Mouse (Mus musculus) heart, embryonic 14.5 days (tissue): ENCODE measurements around the gene Mrpl37. TPM values are rescaled to one million over a fixed set of nuclear protein-coding genes. Genes with fewer than 3 reads are reported as not detected.

Experiments
- ATAC-seq: fragments of 200-750 bp; cut with Nextera tagmentation; 2 replicates; pipeline ENCODE4 v1.8.0; 2017; ENCODE audit warnings: low read depth, moderate TSS enrichment; ENCODE audit not compliant: insufficient number of reproducible peaks, insufficient read depth, low FRiP score
- H3K27ac ChIP-seq, 2 experiments: fragments of 200-500 bp in 1 of 2; fragments of 300-500 bp in 1 of 2; sonication (generic) in 1 of 2; replicated peaks in 1 of 2; 2 replicates each; pipeline ENCODE4 v1.5.1; 2012 to 2014; ENCODE audit warnings: low read depth in 2 of 2, low read length in 2 of 2, control low read depth in 1 of 2, mild to moderate bottlenecking in 1 of 2, mixed read lengths in 1 of 2; ENCODE audit not compliant: control insufficient read depth in 1 of 2, insufficient read depth in 1 of 2
- H3K27me3 ChIP-seq: fragments of 300-500 bp; sonication (generic); 2 replicates; pipeline ENCODE4 v1.6.1; 2014; ENCODE audit warnings: mild to moderate bottlenecking, low read length, control low read depth; ENCODE audit not compliant: control insufficient read depth, insufficient read depth
- H3K36me3 ChIP-seq: fragments of 300-500 bp; sonication (generic); 2 replicates; pipeline ENCODE4 v1.6.1; 2014; ENCODE audit warnings: mild to moderate bottlenecking, control low read depth, low read length, mixed read lengths; ENCODE audit not compliant: control insufficient read depth, insufficient read depth
- H3K4me1 ChIP-seq, 2 experiments: fragments of 200-500 bp in 1 of 2; fragments of 300-500 bp in 1 of 2; sonication (generic) in 1 of 2; 2 replicates each; pipeline ENCODE4 v1.6.1; 2012 to 2014; ENCODE audit warnings: low read length in 2 of 2, control low read depth in 1 of 2, mixed read lengths in 1 of 2; ENCODE audit not compliant: control insufficient read depth in 2 of 2, insufficient read depth in 2 of 2
- H3K4me2 ChIP-seq: fragments of 300-500 bp; sonication (generic); 2 replicates; pipeline ENCODE4 v1.6.1; 2014; ENCODE audit warnings: mild to moderate bottlenecking, low read length
- H3K4me3 ChIP-seq, 2 experiments: fragments of 200-500 bp in 1 of 2; fragments of 300-500 bp in 1 of 2; sonication (generic) in 1 of 2; 2 replicates each; pipeline ENCODE4 v1.5.1; 2012 to 2014; ENCODE audit warnings: low read length in 2 of 2, mild to moderate bottlenecking in 2 of 2, control low read depth in 1 of 2, low read depth in 1 of 2, moderate library complexity in 1 of 2; ENCODE audit not compliant: control insufficient read depth in 1 of 2, insufficient read depth in 1 of 2
- H3K9ac ChIP-seq: fragments of 300-500 bp; sonication (generic); 2 replicates; pipeline ENCODE4 v1.6.1; 2014; ENCODE audit warnings: mild to moderate bottlenecking, low read length
- H3K9me3 ChIP-seq: fragments of 300-500 bp; sonication (generic); 2 replicates; pipeline ENCODE4 v1.6.1; 2016; ENCODE audit warnings: low read length, control low read depth; ENCODE audit not compliant: control insufficient read depth
- WGBS: fragments of 180-500 bp; shearing (Covaris S2); extraction: QIAGEN DNeasy Blood & Tissue Kit; methylation state at CpG from one replicate; pipeline ENCODE4 v1.1.7; 2014; 5-methylcytosine and 5-hydroxymethylcytosine counted together
- polyA plus RNA-seq: library from polyadenylated mRNA; unstranded; fragments of >200 nt; fragmentation: Nextera tagmentation; extraction: Ambion mirVana; gene quantifications from 2 replicates; pipeline ENCODE4 v1.2.1, GENCODE M21; 2014

The Mrpl37 gene
- polyA plus RNA-seq, 1 experiment from 2014 or later = 103 TPM

DNA sequence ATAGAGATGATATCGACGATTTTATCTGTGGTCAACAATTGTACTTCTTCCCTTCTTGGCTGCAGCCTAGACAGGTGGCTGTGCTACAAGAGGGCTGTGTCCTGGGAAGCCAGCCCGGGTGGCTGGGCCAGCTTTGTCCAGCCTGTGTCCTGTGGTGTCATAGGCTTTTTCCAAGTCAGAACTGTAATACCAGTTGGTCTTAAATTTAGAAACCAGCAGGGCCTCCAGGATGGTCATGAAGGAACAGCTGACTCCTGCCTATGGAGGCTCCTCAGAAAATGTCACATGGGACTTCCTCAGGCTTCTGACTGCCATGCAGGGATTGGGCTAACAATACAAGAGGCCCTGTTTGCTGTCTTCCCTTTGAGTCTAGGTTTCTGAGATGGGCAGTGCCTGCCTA lies 54.1 kb downstream of the Mrpl37 start:
- peaks cover 22 to 55% of the 10 kb centered on the region in 2 experiments for H3K4me1 ChIP-seq
- H3K27ac ChIP-seq = no peak overlapping the region
- 71% methylated on average over 3 of the region's 3 CpGs for WGBS
- ATAC-seq = no peak
- H3K9me3 ChIP-seq = no peaks in the 10 kb centered on the region
- H3K9ac ChIP-seq = no peak overlapping the region
- H3K4me2 ChIP-seq = no peak overlapping the region
- peaks cover 21% of the 10 kb centered on the region for H3K36me3 ChIP-seq
- no peak overlapping the region for H3K4me3 ChIP-seq
- no peaks in the 10 kb centered on the region for H3K27me3 ChIP-seq

DNA sequence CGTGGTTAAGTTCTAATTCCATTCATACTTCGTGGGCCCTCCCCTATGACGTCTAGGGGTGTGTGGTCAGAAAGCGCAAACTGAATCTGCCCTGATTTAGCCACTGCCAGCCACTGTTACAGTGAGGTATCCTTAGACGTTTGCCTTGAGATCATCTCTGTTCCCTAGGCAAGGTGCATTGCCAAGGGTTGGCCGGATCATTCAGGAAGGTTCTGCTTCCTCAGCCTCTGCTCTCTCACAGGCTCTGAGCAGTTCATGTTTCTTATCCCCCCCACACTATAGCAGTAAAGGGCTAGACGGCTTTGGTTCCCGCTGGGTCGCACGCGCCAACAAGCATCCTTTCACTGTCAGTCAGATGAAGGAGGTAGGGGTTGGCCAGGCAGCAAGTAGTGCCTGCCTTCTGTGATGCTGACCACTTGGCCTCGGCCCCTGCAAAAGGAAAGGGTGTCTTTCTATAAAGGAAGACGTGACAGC lies 54.6 kb downstream of the Mrpl37 start:
- no peak overlapping the region for H3K4me3 ChIP-seq
- H3K27ac ChIP-seq = no peak overlapping the region
- peaks cover 21 to 53% of the 10 kb centered on the region in 2 experiments for H3K4me1 ChIP-seq
- no peak for ATAC-seq
- WGBS = 61% methylated on average over 13 of the region's 13 CpGs
- H3K4me2 ChIP-seq = no peak overlapping the region
- H3K9ac ChIP-seq = no peak overlapping the region
- no peaks in the 10 kb centered on the region for H3K9me3 ChIP-seq
- H3K27me3 ChIP-seq = no peaks in the 10 kb centered on the region
- H3K36me3 ChIP-seq = peaks cover 21% of the 10 kb centered on the region

DNA sequence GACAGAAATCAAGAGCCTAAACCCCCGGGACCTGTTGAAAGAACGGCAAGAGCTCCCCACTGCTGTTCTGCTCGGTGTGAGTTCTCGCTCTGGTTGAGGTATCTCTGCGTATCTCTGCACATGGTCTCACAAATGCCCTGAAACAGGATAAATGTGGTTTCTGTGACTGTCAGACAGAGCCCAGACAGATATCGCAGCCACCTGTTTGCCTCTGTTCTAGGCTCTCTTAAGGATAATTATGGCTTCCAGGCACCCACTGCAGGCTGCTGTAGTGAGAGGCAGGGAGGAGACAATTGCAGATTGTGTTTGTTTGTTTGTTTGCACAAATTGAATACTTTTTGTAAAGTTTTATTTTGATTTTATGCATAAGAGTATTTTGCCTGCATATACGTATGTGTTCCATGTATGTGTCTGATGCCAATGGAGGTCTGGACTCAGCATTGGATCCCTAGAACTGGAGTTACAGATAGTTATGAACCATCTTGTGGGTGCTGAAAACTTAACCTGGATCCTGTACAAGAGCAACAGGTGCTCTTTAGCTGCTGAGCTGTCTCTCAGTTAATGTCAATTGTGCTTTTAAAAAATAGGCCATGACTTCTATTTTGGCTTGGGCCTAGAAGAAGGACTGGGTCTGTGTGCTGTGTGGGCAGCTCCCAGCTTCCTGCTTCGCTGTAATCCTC lies 55.2 kb downstream of the Mrpl37 start:
- Histone ChIP-seq H3K4me3 (no peak overlapping the region), H3K9ac (no peak overlapping the region), H3K27ac (no peak overlapping the region), H3K9me3 (no peaks in the 10 kb centered on the region), H3K4me2 (no peak overlapping the region), H3K27me3 (no peaks in the 10 kb centered on the region), H3K4me1 (peaks cover 19 to 49% of the 10 kb centered on the region in 2 experiments), H3K36me3 (peaks cover 21% of the 10 kb centered on the region)
- WGBS = 81% methylated on average over 8 of the region's 8 CpGs
- no peak for ATAC-seq

DNA sequence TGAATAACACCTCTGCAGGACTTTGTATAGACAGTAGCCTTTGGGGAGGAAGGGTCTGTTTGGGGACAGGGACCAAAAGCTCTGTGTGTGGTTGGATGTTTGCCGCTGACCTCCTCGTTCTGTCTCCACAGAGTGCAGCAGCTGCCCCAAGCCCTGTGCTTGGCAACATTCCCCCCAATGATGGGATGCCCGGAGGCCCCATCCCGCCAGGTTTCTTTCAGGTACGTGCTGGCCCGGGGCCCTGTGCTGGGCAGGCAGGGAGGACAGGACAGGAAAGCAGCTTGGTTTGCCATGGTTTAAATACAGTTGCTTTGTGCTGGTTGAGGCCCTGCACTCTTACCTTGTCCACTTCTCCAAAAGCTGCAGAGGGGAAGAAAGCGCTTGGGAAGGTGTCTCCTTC lies 57.1 kb downstream of the Mrpl37 start:
- H3K4me2 ChIP-seq = no peak overlapping the region
- no peak overlapping the region for H3K9ac ChIP-seq
- peaks cover 12 to 31% of the 10 kb centered on the region in 2 experiments for H3K4me1 ChIP-seq
- H3K9me3 ChIP-seq = no peaks in the 10 kb centered on the region
- ATAC-seq = no peak
- H3K36me3 ChIP-seq = peaks cover 12% of the 10 kb centered on the region
- whole genome bisulfite sequencing = 92% methylated on average over 7 of the region's 7 CpGs
- H3K27me3 ChIP-seq = no peaks in the 10 kb centered on the region
- no peak overlapping the region for H3K4me3 ChIP-seq
- H3K27ac ChIP-seq = no peak overlapping the region

DNA sequence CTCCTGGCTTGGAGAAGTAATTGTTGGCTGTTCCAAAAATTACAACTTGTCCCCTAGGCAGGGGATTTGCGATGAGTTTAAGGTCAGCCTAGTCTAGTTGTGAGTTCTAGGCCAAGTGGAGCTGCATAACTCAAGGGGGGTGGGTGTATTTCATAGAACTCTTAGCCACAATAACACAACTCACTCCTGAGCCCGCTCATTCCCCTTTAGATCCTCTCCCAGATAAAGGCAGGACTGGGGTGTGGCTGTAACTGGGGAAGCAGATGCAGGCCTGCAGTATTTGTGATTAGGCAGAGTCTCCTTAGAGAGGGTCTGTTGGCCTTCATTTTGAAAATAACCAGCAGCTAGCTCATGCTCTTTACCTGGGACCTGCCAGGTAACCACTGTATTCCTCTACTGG lies 58.5 kb downstream of the Mrpl37 start:
- peaks cover 11 to 18% of the 10 kb centered on the region in 2 experiments for H3K4me1 ChIP-seq
- ATAC-seq = no peak
- H3K36me3 ChIP-seq = peaks cover 11% of the 10 kb centered on the region
- H3K4me3 ChIP-seq = no peak overlapping the region
- no peaks in the 10 kb centered on the region for H3K9me3 ChIP-seq
- no peak overlapping the region for H3K27ac ChIP-seq
- no peak overlapping the region for H3K4me2 ChIP-seq
- WGBS = 80% methylated on average over 2 of the region's 2 CpGs
- H3K27me3 ChIP-seq = no peaks in the 10 kb centered on the region
- no peak overlapping the region for H3K9ac ChIP-seq

DNA sequence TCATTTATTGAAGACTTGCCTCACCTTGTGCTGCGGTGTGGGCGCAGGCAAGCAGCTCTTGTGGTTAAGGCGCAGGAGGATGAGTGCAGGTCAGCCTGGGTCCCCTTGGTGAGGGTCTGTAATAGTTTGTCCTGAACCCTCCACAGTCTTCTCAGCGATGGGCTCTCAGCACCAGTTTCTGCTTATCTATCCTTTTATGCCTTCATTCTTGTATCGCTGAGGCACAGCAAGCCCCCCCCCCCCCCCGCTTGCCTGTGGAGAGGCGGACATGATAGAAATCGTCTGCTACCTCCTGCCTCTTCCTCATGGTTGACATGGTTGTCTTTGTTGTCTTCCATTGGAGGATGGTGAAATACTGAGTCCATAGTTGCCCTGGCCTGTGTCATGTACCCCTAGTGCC lies 59.3 kb downstream of the Mrpl37 start:
- Histone ChIP-seq H3K27ac (no peak overlapping the region), H3K4me1 (peaks cover 8 to 16% of the 10 kb centered on the region in 2 experiments), H3K36me3 (peaks cover 11% of the 10 kb centered on the region), H3K4me3 (no peak overlapping the region), H3K4me2 (no peak overlapping the region), H3K27me3 (no peaks in the 10 kb centered on the region), H3K9ac (no peak overlapping the region), H3K9me3 (no peaks in the 10 kb centered on the region)
- ATAC-seq = no peak
- WGBS = 85% methylated on average over 8 of the region's 8 CpGs

GRCm38 (mm10) chr4:107006807-107007206 lies 59.9 kb downstream of the Mrpl37 start:
- H3K4me3 ChIP-seq = no peak overlapping the region
- ATAC-seq = no peak
- no peak overlapping the region for H3K27ac ChIP-seq
- H3K36me3 ChIP-seq = peaks cover 11% of the 10 kb centered on the region
- no peak overlapping the region for H3K4me2 ChIP-seq
- H3K4me1 ChIP-seq = peaks cover 8 to 15% of the 10 kb centered on the region in 2 experiments
- H3K9me3 ChIP-seq = no peaks in the 10 kb centered on the region
- WGBS = 82% methylated on average over 6 of the region's 6 CpGs
- H3K27me3 ChIP-seq = no peaks in the 10 kb centered on the region
- no peak overlapping the region for H3K9ac ChIP-seq

- H3K27ac ChIP-seq = no peak overlapping the region
- WGBS = 66% methylated on average over 4 of the region's 4 CpGs
- no peaks in the 10 kb centered on the region for H3K27me3 ChIP-seq
- no peak for ATAC-seq
- no peak overlapping the region for H3K9ac ChIP-seq
- no peak overlapping the region for H3K4me3 ChIP-seq
- H3K4me2 ChIP-seq = no peak overlapping the region
- H3K36me3 ChIP-seq = peaks cover 11% of the 10 kb centered on the region
- no peaks in the 10 kb centered on the region for H3K9me3 ChIP-seq
- H3K4me1 ChIP-seq = peaks cover 14 to 16% of the 10 kb centered on the region in 2 experiments; a peak in 3 of 4 replicates
Measured at GRCm38 (mm10) chr4:107006229-107006628, 60.4 kb downstream of the Mrpl37 start.
